Mouse (Mus musculus): Measurements from ENCODE around the gene Mtfp1.
"Not testable (repeated sequence)": the region's sequence is repeated elsewhere in the genome, so short reads cannot be mapped to it uniquely, and the experiment has no call there.

Mtfp1 gene

GRCm38 (mm10) chr11:4095171-4096053, at the start of gene Mtfp1:
Gene Mtfp1, minus strand, starts transcription at chr11:4095445.
- peak; percentile 69 for DNase-seq

GRCm38 (mm10) chr11:4143281-4144062, 48.2 kb upstream of the Mtfp1 start:
- no peak for DNase-seq

DNA sequence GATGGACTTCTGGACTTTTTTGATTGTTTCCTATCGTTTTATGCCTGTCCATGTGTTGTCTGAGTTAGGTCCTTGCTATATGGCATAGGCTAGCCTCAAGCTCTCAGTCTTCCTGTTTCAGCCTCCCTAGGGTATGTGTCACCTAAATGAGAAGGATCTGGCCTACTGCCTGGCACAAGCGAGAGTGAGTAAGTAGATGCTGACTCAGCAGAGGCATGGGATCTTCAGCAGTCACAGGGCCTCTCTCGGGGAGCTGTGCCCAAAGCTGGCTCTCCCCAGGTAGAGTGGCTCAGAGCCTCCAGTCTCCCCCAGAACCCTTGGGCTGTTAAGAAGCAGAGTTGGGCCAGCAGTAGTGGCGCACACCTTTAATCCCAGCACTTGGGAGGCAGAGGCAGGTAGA, 47.1 kb upstream of the Mtfp1 start:
- no peak for DNase-seq

DNA sequence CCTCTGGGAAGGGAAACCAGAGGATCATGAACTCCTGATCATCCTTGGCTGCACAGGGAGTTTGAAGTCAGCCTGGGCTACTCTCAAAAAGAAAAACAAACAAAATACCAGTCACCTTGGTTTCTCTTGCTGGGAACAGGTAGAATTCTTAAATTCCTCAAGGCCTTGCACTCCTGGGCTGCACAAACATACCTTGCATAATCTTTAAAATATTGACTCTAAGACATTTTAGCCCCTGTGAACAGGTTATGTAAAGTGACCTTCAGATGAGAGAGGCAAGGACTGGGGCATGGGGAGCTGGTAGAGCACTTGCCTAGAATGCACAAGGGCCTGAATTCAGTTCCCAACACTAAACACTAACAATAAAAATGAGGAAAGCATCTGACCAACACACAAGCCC, 46.3 kb upstream of the Mtfp1 start:
- no peak for DNase-seq

DNA sequence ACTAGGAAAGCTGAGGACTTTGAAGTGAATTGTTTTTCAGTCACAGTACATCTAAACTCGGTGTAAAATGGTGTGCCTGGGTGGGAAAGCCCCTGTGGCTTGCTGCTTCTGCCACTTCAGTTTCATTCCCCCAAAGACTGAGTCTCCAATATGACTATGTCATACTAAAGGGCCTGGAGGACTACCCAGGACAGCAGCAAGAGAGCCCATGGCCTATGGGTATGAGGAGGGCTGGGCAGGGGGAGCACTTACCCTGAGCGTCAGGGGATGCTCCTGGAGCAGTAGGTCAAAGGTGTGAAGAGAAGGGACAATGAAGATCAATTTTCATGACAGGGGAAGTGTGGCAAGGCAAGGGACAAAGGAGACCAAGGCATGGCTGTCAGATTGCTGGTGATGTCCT, 43.7 kb upstream of the Mtfp1 start:
- DNase-seq, result no peak

GRCm38 (mm10) chr11:4134986-4135935, 40.0 kb upstream of the Mtfp1 start, which contains the start of gene Rnf215:
Gene Rnf215, plus strand, starts transcription at chr11:4135202.
- DNase-seq, result peak; percentile 97

DNA sequence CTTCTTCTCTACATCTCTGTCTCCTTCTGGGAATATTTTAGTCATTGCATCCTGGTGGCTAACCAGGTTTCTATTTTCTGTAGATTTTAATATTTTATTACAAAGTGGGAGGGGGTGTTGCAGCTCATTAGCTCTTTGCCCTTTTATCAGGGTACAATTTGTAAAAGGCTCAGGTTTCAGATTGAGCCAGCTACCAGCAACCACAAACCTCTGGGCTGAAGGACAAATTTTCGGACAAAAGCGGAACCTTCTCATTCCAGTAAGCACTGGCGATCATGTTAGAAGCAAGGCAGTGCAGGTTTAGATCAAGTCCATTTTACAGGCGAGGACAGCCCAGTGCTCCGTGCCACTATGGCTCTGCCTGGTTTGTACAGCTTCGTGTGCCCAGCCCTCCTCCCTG, 39.2 kb upstream of the Mtfp1 start:
- DNase-seq, result no peak

GRCm38 (mm10) chr11:4133450-4133849, 38.2 kb upstream of the Mtfp1 start:
- no peak for DNase-seq

DNA sequence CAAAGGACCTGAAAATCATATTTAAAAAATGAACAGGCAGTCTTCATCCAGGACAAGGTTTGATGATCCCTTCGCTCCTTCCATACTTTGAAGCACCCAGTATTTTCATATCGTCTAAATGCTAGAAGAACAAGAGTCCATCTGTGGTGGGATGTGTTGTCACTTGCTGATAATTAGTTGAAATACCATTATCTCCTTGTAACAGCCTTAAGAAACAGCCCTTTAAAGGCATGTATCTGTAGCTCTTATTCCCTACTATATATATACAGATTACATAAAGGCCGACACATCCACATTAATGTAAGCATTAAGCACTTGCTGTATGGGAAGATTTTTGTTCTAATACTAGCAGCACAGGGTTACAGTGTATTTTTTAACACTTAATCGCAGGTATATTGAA, 33.2 kb upstream of the Mtfp1 start:
- not testable (repeated sequence) for DNase-seq

GRCm38 (mm10) chr11:4127059-4127458, 31.8 kb upstream of the Mtfp1 start:
- DNase-seq, result no peak

GRCm38 (mm10) chr11:4123922-4124321, 28.7 kb upstream of the Mtfp1 start:
- DNase-seq, result no peak

GRCm38 (mm10) chr11:4122742-4123579, 27.7 kb upstream of the Mtfp1 start, which contains the start of gene Sec14l2:
Gene Sec14l2, minus strand, starts transcription at chr11:4123415.
- no peak for DNase-seq

DNA sequence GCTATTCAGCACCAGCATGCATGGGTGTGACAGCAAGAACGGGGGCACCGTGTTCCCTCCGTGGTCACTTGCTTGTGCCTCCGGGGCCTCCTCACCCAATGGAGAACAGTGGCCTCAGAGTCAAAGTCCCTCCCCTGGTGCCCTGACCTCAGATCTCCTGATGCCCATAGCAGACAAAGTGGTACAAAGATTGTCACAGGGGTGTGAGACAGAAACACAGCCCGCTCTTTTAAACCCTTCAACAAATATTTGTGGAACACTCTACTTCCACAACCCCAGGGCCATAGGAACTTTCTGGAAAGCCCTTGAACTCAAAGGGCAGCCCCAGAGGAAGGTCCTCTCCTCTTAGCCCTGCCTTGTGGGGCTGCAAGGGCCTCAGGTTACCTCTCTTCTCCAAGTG, 27.0 kb upstream of the Mtfp1 start:
- DNase-seq, result no peak

- DNase-seq, result no peak
These were observed 26.4 kb upstream of the Mtfp1 start for GRCm38 (mm10) chr11:4121691-4122090.

DNA sequence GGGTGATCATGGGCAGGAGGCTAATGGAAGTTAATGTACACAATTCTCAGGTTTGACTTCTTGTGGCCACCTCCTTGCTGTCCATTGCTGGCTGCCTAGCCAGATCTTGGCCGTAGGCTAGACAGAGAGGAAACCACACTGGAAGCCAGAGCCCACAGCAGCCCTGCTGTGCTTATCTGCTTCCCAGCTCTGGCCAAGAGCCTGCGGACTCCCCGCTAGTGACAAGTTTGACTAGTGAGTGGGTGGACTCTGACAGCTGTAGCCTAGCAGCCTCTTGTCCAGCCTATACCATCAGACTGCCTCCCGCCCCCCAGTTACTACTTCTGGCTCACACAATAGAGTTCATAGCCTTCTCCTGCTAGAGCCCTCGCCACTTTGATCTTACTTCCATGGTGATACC, 24.4 kb upstream of the Mtfp1 start:
- no peak for DNase-seq

GRCm38 (mm10) chr11:4118081-4118921, 23.1 kb upstream of the Mtfp1 start:
- peak; percentile 85 for DNase-seq

DNA sequence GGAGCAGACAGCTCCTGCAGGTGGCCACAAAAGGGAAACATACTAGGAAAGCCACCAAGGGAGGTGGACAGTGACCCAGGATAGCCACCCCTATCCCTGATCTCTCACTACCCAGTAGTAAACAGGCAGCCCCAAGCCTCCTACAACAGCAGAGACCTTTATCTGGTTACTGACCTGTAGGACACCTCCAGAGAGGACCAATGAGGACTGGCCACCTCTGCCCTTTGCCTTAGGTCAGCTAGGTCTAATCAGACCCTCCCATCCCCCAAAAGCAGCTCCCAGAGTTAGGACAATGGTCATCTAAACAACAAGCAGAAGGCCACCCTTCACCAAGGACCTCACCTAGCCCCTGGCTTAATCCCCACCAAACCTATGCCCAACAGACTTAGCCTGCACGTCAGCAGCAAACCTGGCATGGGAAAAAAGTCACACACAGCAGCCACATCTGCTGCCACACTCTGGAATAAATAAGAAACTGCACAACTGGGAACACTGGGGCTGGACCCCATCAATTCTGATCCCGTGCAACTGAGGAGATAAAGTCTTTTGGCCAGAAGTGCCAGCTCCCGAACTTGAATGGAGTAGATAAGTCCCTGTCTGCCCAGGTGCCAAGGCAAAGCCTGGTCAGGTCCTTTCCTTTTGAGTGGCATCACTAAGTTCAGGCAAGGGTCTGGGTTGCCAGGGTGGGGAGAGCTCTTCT, 22.3 kb upstream of the Mtfp1 start:
- DNase-seq, result no peak

DNA sequence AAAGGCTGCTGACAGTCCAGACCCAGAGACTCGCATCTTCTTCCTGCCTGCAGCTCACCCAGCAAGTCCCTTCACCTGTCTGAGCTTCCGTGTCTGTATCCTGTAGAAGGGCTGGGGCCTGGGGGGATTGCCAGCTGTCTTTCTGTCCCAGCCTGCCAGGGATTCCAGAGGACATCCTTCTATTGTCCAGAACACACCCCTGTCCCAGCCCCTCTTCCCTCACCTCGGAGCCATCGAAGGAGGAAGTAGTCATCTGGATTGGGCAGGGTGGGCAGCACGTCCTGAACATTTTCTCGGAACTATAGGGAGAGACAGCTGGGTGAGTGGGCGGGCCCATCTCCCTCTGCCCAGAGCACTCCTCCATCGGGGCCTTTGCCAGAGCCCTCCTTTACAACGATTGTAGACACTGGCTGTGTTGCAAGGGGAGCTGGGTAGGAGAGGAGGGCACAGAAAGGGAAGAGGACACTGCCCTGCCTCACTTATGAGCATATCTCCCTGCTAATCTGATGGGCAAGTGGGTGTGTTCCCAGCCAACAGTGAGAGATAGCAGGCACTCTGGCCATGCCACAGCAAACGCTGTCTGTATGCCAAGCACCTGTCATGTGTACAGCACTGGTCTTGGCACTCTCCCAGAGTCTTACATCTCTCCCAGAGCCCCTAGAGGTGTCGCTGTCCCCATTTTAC, 21.4 kb upstream of the Mtfp1 start:
- no peak for DNase-seq

GRCm38 (mm10) chr11:4115407-4115806, 20.2 kb upstream of the Mtfp1 start:
- DNase-seq, result no peak
